ENCODE assay signal across 18 mouse cellular contexts in the genomic region with DNA sequence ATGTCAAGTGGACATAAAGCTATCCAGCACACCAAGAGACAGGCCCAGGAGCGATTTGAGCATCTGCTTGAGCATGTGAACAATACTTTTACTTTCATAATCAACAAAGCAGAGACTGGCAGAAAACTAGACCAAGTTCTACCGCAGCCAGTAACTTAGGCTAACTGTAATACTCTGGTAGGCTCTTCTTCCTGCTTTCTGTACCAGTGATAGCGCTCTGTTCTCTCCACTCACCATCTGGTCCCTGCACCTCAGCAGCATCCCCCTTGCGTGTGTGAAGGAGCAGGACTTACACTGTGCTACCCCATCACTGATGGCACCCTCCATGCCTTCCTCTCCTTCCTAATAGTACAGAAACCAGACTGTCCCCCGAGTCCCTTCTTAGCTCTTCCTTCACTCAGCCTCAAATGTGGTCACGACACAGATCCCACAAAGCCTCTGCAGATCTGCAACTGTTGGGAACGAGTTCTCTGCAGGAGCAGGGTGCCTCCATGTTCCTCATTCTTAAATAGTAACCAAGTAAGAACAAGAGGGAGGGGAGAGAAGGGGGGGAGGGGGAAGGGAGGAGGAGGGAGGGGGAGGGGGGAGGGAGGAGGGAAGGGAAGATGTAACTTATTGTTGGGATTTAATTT.
A peak's percentile ranks its signal among the peaks of the same experiment; 100 is the strongest.
DNase-seq lines count a peak whose midpoint lies in the region; ATAC-seq and TF ChIP-seq lines count a peak whose summit lies in the region.
"Had no signal": no experiment of that assay in that cellular context is flagged by ENCODE, and none has a peak within 500 bp of the region (broad histone marks: within the 10 kb centered on the region; RNA-seq: fewer than 3 reads in every experiment).

No protein-coding gene starts in this region.

- H3K36me3 ChIP-seq in heart, embryonic 15.5 days = no peaks in the 10 kb centered on the region
- no peaks in the 10 kb centered on the region for H3K36me3 ChIP-seq in thymus, adult 2 months (ENCODE audit: control insufficient read depth, insufficient read depth, low read length)
- peaks cover 96% of the 10 kb centered on the region for H3K36me3 ChIP-seq in megakaryocyte, embryonic 14.5 days (replicated peaks; ENCODE audit: low read length)
- no peaks in the 10 kb centered on the region for H3K36me3 ChIP-seq in midbrain, embryonic 15.5 days (replicated peaks)
- H3K36me3 ChIP-seq: embryonic facial prominence, embryonic 13.5 days; neural tube, embryonic 12.5 days had no signal

- DNase-seq in heart, postnatal 10 days = no peak
- DNase-seq in thymus, adult 2 months = peak; percentile 12
- DNase-seq in thymus, adult 18-20 months = no peak
- DNase-seq in ovary, postnatal 36 days (ENCODE audit: low spot score) = no peak
- DNase-seq in c-Kit-positive CD71-positive TER-119-positive erythroid progenitor cells, embryonic 14.5 days (ENCODE audit: low spot score) = no peak
- DNase-seq: gastrocnemius, postnatal 10 days; heart, postnatal 36 days; layer of hippocampus, postnatal 36 days; left cerebral cortex, postnatal 4 days; lung, embryonic 14.5 days; lung, postnatal 4 days; right cerebral cortex, postnatal 14 days had no signal

- H3K27me3 ChIP-seq in heart, embryonic 15.5 days = no peaks in the 10 kb centered on the region
- no peaks in the 10 kb centered on the region for H3K27me3 ChIP-seq in thymus, adult 2 months (ENCODE audit: control insufficient read depth, insufficient read depth, low read length)
- no peaks in the 10 kb centered on the region for H3K27me3 ChIP-seq in megakaryocyte, embryonic 14.5 days (replicated peaks)
- no peaks in the 10 kb centered on the region for H3K27me3 ChIP-seq in midbrain, embryonic 15.5 days (replicated peaks)
- H3K27me3 ChIP-seq: embryonic facial prominence, embryonic 13.5 days; neural tube, embryonic 12.5 days had no signal

- peak overlapping the region; percentile 12; the same call in 1 of the 2 replicates for H3K27ac ChIP-seq in heart, embryonic 15.5 days
- no peak overlapping the region for H3K27ac ChIP-seq in thymus, adult 2 months (ENCODE audit: control insufficient read depth, insufficient read depth, low read length)
- H3K27ac ChIP-seq in midbrain, embryonic 15.5 days = no peak overlapping the region
- H3K27ac ChIP-seq: embryonic facial prominence, embryonic 13.5 days; hindbrain, postnatal 0 days; neural tube, embryonic 12.5 days had no signal

- WGBS in heart, embryonic 15.5 days = 82% methylated on average over 7 of the region's 7 CpGs
- WGBS in thymus, adult 2 months = 6% methylated on average over 7 of the region's 7 CpGs
- WGBS in midbrain, embryonic 15.5 days = 88% methylated on average over 7 of the region's 7 CpGs

- H3K9me3 ChIP-seq in heart, embryonic 15.5 days (replicated peaks) = no peaks in the 10 kb centered on the region
- H3K9me3 ChIP-seq in megakaryocyte, embryonic 14.5 days = peaks cover 43% of the 10 kb centered on the region
- H3K9me3 ChIP-seq in midbrain, embryonic 15.5 days = no peaks in the 10 kb centered on the region
- H3K9me3 ChIP-seq: embryonic facial prominence, embryonic 13.5 days; neural tube, embryonic 12.5 days had no signal

- ATAC-seq in heart, embryonic 15.5 days (replicated peaks; ENCODE audit: insufficient number of reproducible peaks, insufficient read depth, low FRiP score, low read depth) = no peak
- ATAC-seq in midbrain, embryonic 15.5 days (replicated peaks) = no peak
- ATAC-seq: hindbrain, postnatal 0 days had no signal

- no peaks in the 10 kb centered on the region; the same call in 1 of the 2 replicates for H3K4me1 ChIP-seq in heart, embryonic 15.5 days (replicated peaks)
- H3K4me1 ChIP-seq in thymus, adult 2 months (replicated peaks; ENCODE audit: control insufficient read depth, insufficient read depth, low read length) = peaks cover 47% of the 10 kb centered on the region
- H3K4me1 ChIP-seq in megakaryocyte, embryonic 14.5 days = peaks cover 28% of the 10 kb centered on the region
- H3K4me1 ChIP-seq in midbrain, embryonic 15.5 days = no peaks in the 10 kb centered on the region
- H3K4me1 ChIP-seq: neural tube, embryonic 12.5 days had no signal

- no peak overlapping the region for H3K4me2 ChIP-seq in heart, embryonic 15.5 days
- H3K4me2 ChIP-seq in midbrain, embryonic 15.5 days = no peak overlapping the region
- H3K4me2 ChIP-seq: embryonic facial prominence, embryonic 13.5 days; lung, embryonic 14.5 days; neural tube, embryonic 12.5 days had no signal

- intact Hi-C loops in heart, postnatal 10 days (cut with DNase I) = no loop called here

- H3K9ac ChIP-seq in heart, embryonic 15.5 days = no peak overlapping the region
- H3K9ac ChIP-seq in midbrain, embryonic 15.5 days = no peak overlapping the region
- H3K9ac ChIP-seq: embryonic facial prominence, embryonic 13.5 days; lung, embryonic 14.5 days; neural tube, embryonic 12.5 days had no signal

- H3K4me3 ChIP-seq in heart, embryonic 15.5 days = no peak overlapping the region
- H3K4me3 ChIP-seq in thymus, adult 2 months (ENCODE audit: control insufficient read depth, insufficient read depth, low read length) = no peak overlapping the region
- peak overlapping the region; percentile 78 for H3K4me3 ChIP-seq in megakaryocyte, embryonic 14.5 days (replicated peaks)
- no peak overlapping the region for H3K4me3 ChIP-seq in midbrain, embryonic 15.5 days
- H3K4me3 ChIP-seq: embryonic facial prominence, embryonic 13.5 days; neural tube, embryonic 12.5 days had no signal

- no peak for TF ChIP-seq POLR2A in thymus, adult 2 months (IDR thresholded peaks at IDR 0.05; ENCODE audit: control insufficient read depth, extremely low read depth, insufficient read depth, low read length, poor library complexity)

- no peak for TF ChIP-seq CTCF in thymus, adult 2 months (IDR thresholded peaks at IDR 0.05; ENCODE audit: borderline replicate concordance, control insufficient read depth, extremely low read depth, insufficient read depth, low read length, poor library complexity)
